Mouse (Mus musculus): Measurements from ENCODE around the gene Gm10188.
A peak's percentile ranks its signal among the peaks of the same experiment; 100 is the strongest.

Gm10188 gene

DNA sequence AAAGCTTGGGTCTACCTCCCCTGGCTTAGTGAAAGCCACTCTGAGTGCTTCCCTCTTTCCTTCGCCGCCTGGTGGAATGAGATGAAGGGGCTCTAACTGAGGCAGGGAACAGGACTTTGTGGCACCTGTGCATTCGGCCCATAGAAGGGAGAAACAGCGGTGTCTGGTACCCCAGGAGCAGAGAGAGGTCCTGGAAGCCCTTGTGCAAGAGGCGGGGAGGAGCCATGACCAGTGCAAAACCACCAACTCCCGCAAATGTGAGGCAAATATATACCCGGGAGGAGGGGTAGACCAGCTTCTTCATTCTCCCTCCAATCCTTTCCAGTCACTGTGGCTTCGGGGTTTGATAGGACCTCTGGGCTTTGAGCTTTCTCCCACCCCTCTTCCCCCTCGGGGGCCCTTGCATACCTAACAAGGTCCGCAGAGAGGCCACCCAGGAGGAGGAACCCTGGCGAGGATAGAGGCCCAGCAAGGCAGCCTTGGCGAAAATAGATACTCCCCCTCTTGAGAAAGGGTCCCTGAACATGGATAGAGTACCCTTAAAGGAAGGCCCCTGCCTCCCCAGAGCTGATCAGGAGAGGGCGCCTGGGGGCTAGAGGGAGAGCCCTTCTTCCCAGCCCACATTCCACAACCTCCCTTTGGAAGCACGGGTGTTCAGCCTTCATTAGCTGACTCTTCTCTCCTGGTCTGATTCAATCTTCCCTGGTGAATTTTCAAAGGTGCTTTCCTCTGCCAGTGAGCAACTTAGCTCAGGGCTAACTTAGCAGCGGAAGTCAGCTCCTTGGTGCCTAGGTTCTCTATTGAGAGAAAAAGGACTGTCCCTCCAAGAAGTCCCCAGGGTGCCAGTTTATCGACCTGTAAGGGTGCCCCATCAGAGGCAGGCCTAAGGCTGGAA lies 37.5 kb downstream of the Gm10188 start:
- peak; percentile 72 for DNase-seq

DNA sequence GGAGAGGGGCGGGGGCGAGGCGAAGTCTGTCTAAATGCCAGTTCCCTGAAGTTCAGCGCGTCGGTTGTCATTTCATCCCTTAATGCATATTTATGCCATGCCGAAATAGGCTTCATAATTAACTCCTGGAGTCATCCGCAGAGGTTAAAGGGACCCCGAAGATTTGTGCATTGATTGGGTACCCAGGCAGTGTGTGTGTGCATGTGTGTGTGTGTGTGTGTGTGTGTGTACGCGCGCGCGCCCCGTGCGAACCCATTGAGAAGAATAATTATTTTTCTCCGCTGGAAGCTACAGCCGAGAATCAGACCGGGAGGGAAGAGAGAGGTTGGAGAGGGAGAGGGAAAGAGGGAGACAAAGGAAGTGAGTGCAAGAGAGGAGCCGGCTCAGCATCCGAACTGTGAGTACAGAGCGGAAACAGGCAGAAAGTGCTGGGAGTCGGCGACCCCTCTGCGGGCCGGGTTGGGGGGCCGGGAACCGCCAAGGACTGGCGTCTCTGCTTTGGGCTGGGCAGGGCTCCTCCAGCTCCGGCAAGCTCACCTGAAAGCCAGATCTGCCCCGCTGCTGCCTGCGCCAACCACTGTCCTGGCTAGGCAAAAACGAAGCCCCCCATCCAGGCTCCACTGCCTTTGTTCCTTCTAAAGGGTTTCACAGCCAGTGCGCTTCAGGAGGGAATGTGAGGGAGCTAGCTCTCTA lies 38.3 kb downstream of the Gm10188 start, which contains the start of the genes Lemd1 and AC124108.1:
TSS of gene Lemd1 (plus strand) at position 339 of the 693 bp plus-strand sequence.
TSS of gene AC124108.1 (plus strand) at position 365 of the 693 bp plus-strand sequence.
- peak; percentile 61 for DNase-seq

DNA sequence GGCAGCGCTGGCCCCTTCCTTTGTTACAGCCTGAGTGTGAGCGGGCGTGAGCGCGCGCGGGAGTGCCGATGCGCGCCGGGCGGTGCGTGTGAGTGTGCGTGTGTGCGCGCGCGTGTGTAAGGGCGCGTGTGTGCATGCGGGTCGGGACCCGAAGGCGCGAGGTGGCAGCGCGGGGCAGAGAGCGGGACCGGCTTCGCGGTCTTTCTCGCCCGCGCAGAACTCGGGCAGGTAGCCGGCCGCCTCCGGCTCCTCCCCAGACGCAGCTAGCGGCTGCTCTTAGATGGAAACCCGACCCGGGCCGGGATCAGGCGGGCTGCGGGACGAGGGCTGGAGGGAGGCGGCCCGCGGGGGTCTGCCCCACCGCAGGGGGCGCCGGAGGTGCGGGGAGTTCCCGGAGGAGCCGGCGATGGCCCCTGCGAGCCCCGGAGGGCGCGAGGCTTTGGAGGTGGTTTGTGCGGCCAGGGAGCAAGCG lies 38.9 kb downstream of the Gm10188 start:
- peak; percentile 76 for DNase-seq

DNA sequence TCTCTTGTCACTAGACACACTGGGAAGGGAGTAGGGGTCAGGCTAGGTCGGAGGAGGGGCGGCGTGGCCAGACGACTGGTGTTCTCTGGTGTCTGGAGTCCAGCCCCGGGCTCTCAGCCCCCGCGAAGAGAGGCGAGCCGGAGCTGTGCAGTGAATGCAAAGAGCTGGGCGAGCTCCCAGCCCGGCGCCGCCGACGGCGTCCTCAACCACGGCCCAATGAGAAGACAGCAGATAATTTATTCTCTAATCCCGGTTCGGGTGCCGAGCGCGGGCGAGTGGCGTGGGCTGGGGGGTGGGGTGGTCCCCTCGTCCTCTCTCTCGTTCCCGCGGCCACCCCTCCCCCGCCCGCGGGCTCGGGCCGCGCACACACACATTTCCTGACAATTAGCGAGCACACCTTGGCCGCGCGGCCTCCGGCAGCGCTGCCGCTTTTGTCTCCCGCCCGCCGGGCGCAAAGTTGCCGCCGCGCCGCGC lies 39.5 kb downstream of the Gm10188 start:
- DNase-seq: peak; percentile 91

DNA sequence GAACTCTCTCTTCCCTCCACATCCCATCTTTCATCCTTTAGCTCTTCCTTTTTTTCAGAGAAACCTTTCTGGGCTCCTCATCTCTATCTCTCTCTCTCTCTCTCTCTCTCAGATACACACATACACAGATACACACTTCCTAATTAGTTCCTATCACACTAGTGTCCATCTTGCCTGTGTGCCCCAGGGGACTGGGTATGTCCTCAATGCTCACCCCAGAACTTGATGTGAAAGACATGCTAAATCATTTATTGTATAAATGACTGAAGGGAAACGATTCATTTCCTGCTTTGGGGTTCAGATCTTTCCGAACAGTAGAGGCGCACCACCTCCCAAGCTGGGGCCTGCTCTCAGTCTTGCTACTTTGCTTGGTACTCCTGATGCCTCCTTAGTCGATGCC lies 40.3 kb downstream of the Gm10188 start:
- no peak for DNase-seq

DNA sequence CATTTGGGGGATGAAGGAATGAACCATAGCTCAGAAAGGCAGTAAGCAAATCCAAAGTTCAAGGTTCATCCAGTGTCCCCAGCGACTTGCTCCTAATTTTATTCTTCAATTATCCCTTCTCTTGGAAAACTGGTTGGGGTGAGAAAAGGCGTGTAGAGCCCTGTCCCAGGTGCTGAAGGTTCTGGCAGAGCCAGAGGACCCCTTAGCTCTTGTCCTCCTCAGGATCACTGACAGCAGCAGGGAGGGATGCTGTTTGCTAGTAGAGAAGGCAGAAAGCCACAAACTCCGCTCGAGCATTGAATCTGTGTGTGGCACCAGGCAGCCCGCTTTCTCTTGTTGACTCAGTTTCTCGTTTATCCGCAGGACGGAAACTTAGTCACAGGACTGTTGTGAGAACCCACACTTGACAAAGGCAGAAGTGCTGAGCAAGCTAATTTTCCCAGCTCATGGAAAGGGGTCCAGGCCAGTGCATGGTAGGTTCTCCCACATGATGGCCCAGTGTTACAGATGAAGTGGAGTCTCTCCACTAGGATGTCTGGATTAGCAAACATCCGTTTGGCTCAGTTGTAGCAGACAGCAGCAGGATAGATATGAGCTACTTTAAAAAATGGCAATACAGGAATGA lies 41.0 kb downstream of the Gm10188 start:
- DNase-seq: no peak

DNA sequence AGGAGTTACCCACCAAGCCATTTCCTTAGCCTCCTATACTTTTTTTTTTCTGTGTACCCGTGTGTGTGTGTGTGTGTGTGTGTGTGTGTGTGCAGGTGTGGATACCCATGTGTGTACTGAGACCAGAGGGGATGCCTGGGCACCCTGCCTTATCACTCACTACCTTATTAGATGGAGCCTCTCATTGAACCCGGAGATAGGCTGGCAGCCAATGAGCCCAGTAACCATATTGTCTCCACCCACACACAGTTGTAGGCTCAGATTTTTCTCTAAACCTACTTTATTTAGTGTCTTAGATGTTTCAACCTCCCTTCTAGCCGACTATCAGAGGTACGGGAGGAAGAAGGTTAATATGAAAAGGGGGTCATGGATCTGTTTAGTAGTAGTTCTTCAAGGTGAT lies 43.3 kb downstream of the Gm10188 start:
- DNase-seq: no peak

Data from embryo, embryonic 11 days (tissue).